Mouse (Mus musculus): ENCODE data around the gene Olfr704. TPM values are rescaled to one million over a fixed set of nuclear protein-coding genes. Genes with fewer than 3 reads are reported as not detected.

Olfr704 gene
- polyA plus RNA-seq (2015; fragmentation: Illumina TruSeq; extraction: RNeasy Lipid Tissue Mini Kit (QIAGEN cat#74804); ENCODE audit: insufficient read depth, low read depth, low replicate concordance) = not detected

DNA sequence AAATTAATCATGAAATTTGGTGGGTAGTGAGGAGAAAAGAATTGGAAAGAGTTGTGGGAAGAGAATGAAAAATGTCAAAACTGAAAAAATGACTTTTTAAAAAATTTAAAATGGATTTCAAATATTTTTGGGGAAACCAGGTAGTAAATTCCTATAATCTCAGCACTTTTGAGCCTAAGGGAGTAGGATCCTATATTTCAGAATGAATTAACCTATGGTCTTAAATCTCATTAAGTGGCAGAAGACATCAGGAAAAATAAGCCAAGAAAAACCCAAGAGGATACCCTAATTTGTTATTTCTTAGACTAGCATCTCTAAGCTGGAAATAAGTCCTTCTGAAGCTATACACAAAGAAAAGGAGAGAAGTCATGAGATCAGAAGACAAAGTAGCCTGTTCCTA is at the start of gene Olfr704:
Gene Olfr704 (plus strand): TSS at position 301 of the 400 bp plus-strand sequence.

DNA sequence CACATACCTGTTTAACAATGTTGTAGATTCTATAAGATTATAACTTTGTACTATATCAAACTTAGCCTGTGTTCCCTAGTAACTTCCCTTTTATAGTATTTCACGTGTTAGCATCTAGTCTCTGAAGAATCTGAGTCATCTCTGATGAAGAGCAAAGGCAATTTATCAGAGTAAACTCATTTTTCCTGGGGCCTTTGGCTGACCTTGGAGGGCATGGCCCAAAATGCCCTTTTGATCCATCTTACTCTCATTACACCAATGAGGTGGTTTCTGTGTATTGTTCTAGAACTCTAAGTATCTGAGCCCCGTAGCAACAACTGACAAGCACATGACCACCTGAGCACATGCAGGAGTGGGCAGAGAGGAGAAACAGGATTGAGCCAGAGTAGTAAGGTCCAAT is 49.2 kb upstream of the Olfr704 start, which contains the start of gene Olfr701:
Gene Olfr701 (plus strand): TSS at position 301 of the 400 bp plus-strand sequence.

DNA sequence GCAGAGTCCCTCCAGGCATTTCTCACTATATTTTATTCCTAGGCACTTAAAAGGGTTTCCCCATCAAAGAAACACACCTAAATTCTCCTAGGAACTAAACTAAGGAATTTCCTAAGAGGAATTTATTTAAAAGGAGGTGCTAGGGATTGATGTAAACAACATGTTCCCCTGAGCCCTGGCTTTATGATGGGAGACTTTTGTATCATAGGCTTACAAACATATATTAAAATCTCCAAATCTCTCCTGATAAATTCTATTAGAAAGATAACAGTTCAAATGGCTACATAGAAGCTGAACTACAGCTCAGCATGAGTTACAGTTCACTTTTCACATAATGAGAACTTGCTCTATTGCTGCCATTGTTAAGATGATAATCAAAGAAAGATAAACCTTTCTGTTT is 29.2 kb upstream of the Olfr704 start, which contains the start of gene Olfr702:
Gene Olfr702 (minus strand): TSS at position 101 of the 400 bp plus-strand sequence.

DNA sequence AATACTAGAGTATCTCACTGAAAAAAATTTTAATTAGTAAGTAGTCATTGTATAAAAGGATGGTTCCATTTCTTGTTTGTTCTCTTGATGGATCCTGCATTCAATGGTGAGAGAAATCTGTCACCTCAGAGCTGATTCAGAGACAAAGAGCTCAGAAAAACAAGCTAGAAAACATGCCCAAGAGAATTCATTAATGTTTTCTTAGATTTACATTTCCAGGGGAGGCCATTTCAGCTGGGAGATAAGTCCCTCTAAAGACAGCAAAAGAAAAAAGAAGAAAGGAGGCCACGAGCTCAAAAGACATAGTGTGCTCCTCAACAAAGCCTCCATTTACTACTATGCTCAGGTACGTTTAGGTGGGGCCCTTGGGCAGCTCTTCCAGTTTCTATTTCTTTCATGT is 19.9 kb upstream of the Olfr704 start, which contains the start of gene Olfr703:
Gene Olfr703 (plus strand): TSS at position 301 of the 400 bp plus-strand sequence.

DNA sequence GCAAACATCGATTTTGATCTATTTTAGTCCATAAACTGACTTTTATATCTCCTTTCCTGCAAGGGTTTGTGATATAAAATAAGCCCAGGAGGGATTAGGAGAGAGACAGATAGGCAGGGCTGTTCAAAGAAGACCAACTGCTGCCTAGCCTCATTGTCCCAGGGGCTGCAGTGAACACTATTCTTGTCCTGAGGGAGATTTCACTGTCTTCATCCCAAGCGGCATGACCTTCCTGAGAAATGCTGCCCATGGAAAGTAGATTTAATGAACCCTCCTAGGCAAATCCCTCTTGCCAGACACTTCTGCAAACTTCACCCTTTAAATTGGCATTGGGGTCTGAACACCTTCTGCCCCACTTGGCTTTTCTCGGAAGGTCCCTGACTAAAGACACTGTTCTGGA is 13.8 kb downstream of the Olfr704 start, which contains the start of gene Olfr705:
Gene Olfr705 (minus strand): TSS at position 101 of the 400 bp plus-strand sequence.

DNA sequence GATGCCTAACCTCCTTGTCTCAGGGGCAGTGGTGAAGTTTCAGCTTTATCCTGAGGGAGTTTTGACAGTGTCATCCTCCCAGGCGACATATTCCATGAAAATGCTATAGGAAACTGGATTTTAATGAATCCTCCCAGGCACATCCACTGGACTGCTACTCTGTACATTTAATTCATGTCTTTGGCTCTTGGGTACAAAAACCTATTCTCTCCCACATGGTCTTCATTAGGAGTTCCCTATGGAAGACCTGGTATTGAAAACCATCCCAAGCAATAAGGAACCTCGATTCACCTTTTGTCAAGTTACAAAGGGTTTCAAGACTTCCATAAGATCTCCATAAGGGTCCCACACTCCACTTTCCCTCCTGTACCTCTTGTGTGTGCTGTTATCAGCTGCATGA is 25.1 kb downstream of the Olfr704 start, which contains the start of gene Olfr706:
Gene Olfr706 (minus strand): TSS at position 101 of the 400 bp plus-strand sequence.

DNA sequence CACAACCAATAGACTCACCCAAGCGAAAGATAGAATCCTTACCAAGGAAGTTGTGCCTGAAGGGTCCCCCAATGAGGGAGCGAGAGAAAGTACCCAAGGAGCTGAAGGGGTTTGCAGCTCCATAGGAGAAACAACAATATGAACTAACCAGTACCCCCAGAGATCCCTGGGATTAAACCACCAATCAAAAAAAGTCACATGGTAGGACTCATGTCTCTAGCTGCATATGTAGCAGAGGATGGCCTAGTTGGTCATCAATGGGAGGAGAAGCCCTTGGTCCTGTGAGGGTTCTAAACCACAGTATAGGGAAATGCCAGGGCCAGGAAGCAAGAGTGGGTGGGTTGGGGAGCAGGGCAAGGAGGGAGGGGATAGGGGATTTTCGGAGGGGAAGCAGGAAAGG is 38.2 kb downstream of the Olfr704 start, which contains the start of gene Olfr707:
Gene Olfr707 (minus strand): TSS at position 101 of the 400 bp plus-strand sequence.

DNA sequence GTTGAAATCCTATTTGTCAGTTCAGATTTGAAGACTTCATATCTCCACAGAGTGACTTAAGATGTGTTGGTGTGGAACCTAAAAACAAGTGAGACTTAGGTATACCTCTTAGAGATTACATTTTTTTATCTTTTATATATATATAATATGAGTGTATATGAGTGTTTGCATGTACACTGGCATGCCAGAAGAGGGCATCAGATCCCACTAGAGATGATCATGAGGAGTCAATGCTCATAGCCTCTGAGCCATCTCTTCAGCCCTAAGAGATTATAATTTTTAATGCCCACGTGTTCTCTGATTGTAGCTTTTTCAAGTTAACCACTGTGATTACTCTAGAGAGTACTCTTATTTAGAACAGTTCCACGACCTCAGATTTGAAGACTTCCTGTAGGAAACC is 44.7 kb downstream of the Olfr704 start, which contains the start of gene Olfr1532-ps1:
Gene Olfr1532-ps1 (plus strand): TSS at position 326 of the 400 bp plus-strand sequence.

Other genes with a start within 250 kb of the Olfr704 start
- not detected for gene Olfr693, start 182.6 kb upstream of the Olfr704 start, polyA plus RNA-seq (2015; fragmentation: Illumina TruSeq; extraction: RNeasy Lipid Tissue Mini Kit (QIAGEN cat#74804); ENCODE audit: insufficient read depth, low read depth, low replicate concordance)
- not detected for gene Olfr694, start 171.4 kb upstream of the Olfr704 start, polyA plus RNA-seq (2015; fragmentation: Illumina TruSeq; extraction: RNeasy Lipid Tissue Mini Kit (QIAGEN cat#74804); ENCODE audit: insufficient read depth, low read depth, low replicate concordance)
- gene Olfr695, start 146.8 kb upstream of the Olfr704 start, polyA plus RNA-seq (2015; fragmentation: Illumina TruSeq; extraction: RNeasy Lipid Tissue Mini Kit (QIAGEN cat#74804); ENCODE audit: insufficient read depth, low read depth, low replicate concordance) = not detected
- gene Olfr697, start 120.7 kb upstream of the Olfr704 start, polyA plus RNA-seq (2015; fragmentation: Illumina TruSeq; extraction: RNeasy Lipid Tissue Mini Kit (QIAGEN cat#74804); ENCODE audit: insufficient read depth, low read depth, low replicate concordance) = not detected
- not detected for gene Olfr698, start 107.8 kb upstream of the Olfr704 start, polyA plus RNA-seq (2015; fragmentation: Illumina TruSeq; extraction: RNeasy Lipid Tissue Mini Kit (QIAGEN cat#74804); ENCODE audit: insufficient read depth, low read depth, low replicate concordance)
- gene Olfr699, start 70.0 kb upstream of the Olfr704 start, polyA plus RNA-seq (2015; fragmentation: Illumina TruSeq; extraction: RNeasy Lipid Tissue Mini Kit (QIAGEN cat#74804); ENCODE audit: insufficient read depth, low read depth, low replicate concordance) = not detected
- not detected for gene Olfr700, start 54.4 kb upstream of the Olfr704 start, polyA plus RNA-seq (2015; fragmentation: Illumina TruSeq; extraction: RNeasy Lipid Tissue Mini Kit (QIAGEN cat#74804); ENCODE audit: insufficient read depth, low read depth, low replicate concordance)
- not detected for gene Olfr701, start 49.1 kb upstream of the Olfr704 start, polyA plus RNA-seq (2015; fragmentation: Illumina TruSeq; extraction: RNeasy Lipid Tissue Mini Kit (QIAGEN cat#74804); ENCODE audit: insufficient read depth, low read depth, low replicate concordance)
- not detected for gene Olfr702, start 29.3 kb upstream of the Olfr704 start, polyA plus RNA-seq (2015; fragmentation: Illumina TruSeq; extraction: RNeasy Lipid Tissue Mini Kit (QIAGEN cat#74804); ENCODE audit: insufficient read depth, low read depth, low replicate concordance)
- gene Olfr703, start 19.8 kb upstream of the Olfr704 start, polyA plus RNA-seq (2015; fragmentation: Illumina TruSeq; extraction: RNeasy Lipid Tissue Mini Kit (QIAGEN cat#74804); ENCODE audit: insufficient read depth, low read depth, low replicate concordance) = not detected
- gene Olfr705, start 13.7 kb downstream of the Olfr704 start, polyA plus RNA-seq (2015; fragmentation: Illumina TruSeq; extraction: RNeasy Lipid Tissue Mini Kit (QIAGEN cat#74804); ENCODE audit: insufficient read depth, low read depth, low replicate concordance) = not detected
- not detected for gene Olfr706, start 25.0 kb downstream of the Olfr704 start, polyA plus RNA-seq (2015; fragmentation: Illumina TruSeq; extraction: RNeasy Lipid Tissue Mini Kit (QIAGEN cat#74804); ENCODE audit: insufficient read depth, low read depth, low replicate concordance)
- gene Olfr707, start 38.1 kb downstream of the Olfr704 start, polyA plus RNA-seq (2015; fragmentation: Illumina TruSeq; extraction: RNeasy Lipid Tissue Mini Kit (QIAGEN cat#74804); ENCODE audit: insufficient read depth, low read depth, low replicate concordance) = not detected
- gene Olfr1532-ps1, start 44.8 kb downstream of the Olfr704 start, polyA plus RNA-seq (2015; fragmentation: Illumina TruSeq; extraction: RNeasy Lipid Tissue Mini Kit (QIAGEN cat#74804); ENCODE audit: insufficient read depth, low read depth, low replicate concordance) = not detected
- gene Olfr709-ps1, start 69.0 kb downstream of the Olfr704 start, polyA plus RNA-seq (2015; fragmentation: Illumina TruSeq; extraction: RNeasy Lipid Tissue Mini Kit (QIAGEN cat#74804); ENCODE audit: insufficient read depth, low read depth, low replicate concordance) = not detected
- gene Olfr710, start 85.1 kb downstream of the Olfr704 start, polyA plus RNA-seq (2015; fragmentation: Illumina TruSeq; extraction: RNeasy Lipid Tissue Mini Kit (QIAGEN cat#74804); ENCODE audit: insufficient read depth, low read depth, low replicate concordance) = not detected
- gene Olfr6, start 100.8 kb downstream of the Olfr704 start, polyA plus RNA-seq (2015; fragmentation: Illumina TruSeq; extraction: RNeasy Lipid Tissue Mini Kit (QIAGEN cat#74804); ENCODE audit: insufficient read depth, low read depth, low replicate concordance) = not detected
- not detected for gene Olfr711, start 112.3 kb downstream of the Olfr704 start, polyA plus RNA-seq (2015; fragmentation: Illumina TruSeq; extraction: RNeasy Lipid Tissue Mini Kit (QIAGEN cat#74804); ENCODE audit: insufficient read depth, low read depth, low replicate concordance)
- not detected for gene Olfr2, start 142.9 kb downstream of the Olfr704 start, polyA plus RNA-seq (2015; fragmentation: Illumina TruSeq; extraction: RNeasy Lipid Tissue Mini Kit (QIAGEN cat#74804); ENCODE audit: insufficient read depth, low read depth, low replicate concordance)
- gene Olfr713, start 168.0 kb downstream of the Olfr704 start, polyA plus RNA-seq (2015; fragmentation: Illumina TruSeq; extraction: RNeasy Lipid Tissue Mini Kit (QIAGEN cat#74804); ENCODE audit: insufficient read depth, low read depth, low replicate concordance) = not detected
- not detected for gene Olfr714, start 207.8 kb downstream of the Olfr704 start, polyA plus RNA-seq (2015; fragmentation: Illumina TruSeq; extraction: RNeasy Lipid Tissue Mini Kit (QIAGEN cat#74804); ENCODE audit: insufficient read depth, low read depth, low replicate concordance)
- not detected for gene Olfr17, start 230.0 kb downstream of the Olfr704 start, polyA plus RNA-seq (2015; fragmentation: Illumina TruSeq; extraction: RNeasy Lipid Tissue Mini Kit (QIAGEN cat#74804); ENCODE audit: insufficient read depth, low read depth, low replicate concordance)
- gene Olfr715b, start 247.2 kb downstream of the Olfr704 start, polyA plus RNA-seq (2015; fragmentation: Illumina TruSeq; extraction: RNeasy Lipid Tissue Mini Kit (QIAGEN cat#74804); ENCODE audit: insufficient read depth, low read depth, low replicate concordance) = not detected

Data from pancreas, adult 10 weeks (tissue).